Mouse (Mus musculus) testis, adult 2 months (tissue): ENCODE measurements around the gene Gm4131. TPM values are rescaled to one million over a fixed set of nuclear protein-coding genes. Genes with fewer than 3 reads are reported as not detected.
A peak's percentile ranks its signal among the peaks of the same experiment; 100 is the strongest.

ENCODE experiments used
- H3K27ac ChIP-seq: fragments of 200-500 bp; 2 replicates; pipeline ENCODE4 v1.5.1; 2012; ENCODE audit warnings: low read depth, low read length; ENCODE audit not compliant: control insufficient read depth, insufficient read depth
- H3K27me3 ChIP-seq: fragments of 200-500 bp; 2 replicates; pipeline ENCODE4 v1.6.1; 2012; ENCODE audit warnings: mild to moderate bottlenecking, low read length, moderate library complexity; ENCODE audit not compliant: control insufficient read depth, insufficient read depth
- H3K36me3 ChIP-seq: fragments of 200-500 bp; 2 replicates; pipeline ENCODE4 v1.6.1; 2012; ENCODE audit warnings: mild to moderate bottlenecking, low read length; ENCODE audit not compliant: control insufficient read depth, insufficient read depth
- H3K4me1 ChIP-seq: fragments of 200-500 bp; 2 replicates; pipeline ENCODE4 v1.6.1; 2012; ENCODE audit warnings: low read length; ENCODE audit not compliant: control insufficient read depth, insufficient read depth
- H3K4me3 ChIP-seq: fragments of 200-500 bp; 2 replicates; pipeline ENCODE4 v1.5.1; 2012; ENCODE audit warnings: low read depth, mild to moderate bottlenecking, low read length, moderate library complexity, mixed read lengths; ENCODE audit not compliant: control insufficient read depth
- CTCF ChIP-seq: fragments of 200-500 bp; IDR thresholded peaks from 2 replicates; pipeline ENCODE4 v1.5.1; 2012; ENCODE audit warnings: low read depth, mild to moderate bottlenecking, inconsistent platforms, low read length, moderate library complexity; ENCODE audit not compliant: control insufficient read depth, insufficient read depth, insufficient replicate concordance
- POLR2A ChIP-seq: fragments of 200-500 bp; IDR thresholded peaks from 2 replicates; pipeline ENCODE4 v1.6.1; 2012; ENCODE audit warnings: low read depth, mild to moderate bottlenecking, inconsistent platforms, low read length, moderate library complexity; ENCODE audit not compliant: control insufficient read depth
- polyA plus RNA-seq: library from polyadenylated mRNA; depleted of rRNA; stranded (reverse); fragments of >200 nt; gene quantifications from 2 replicates; pipeline ENCODE4 v1.2.3, GENCODE M21; 2012

Gene Gm4131
- polyA plus RNA-seq, 1 experiment = 0.96 TPM

GRCm38 (mm10) chr14:62561875-62562748 lies 4.6 kb downstream of the Gm4131 start:
- H3K36me3 ChIP-seq = no peaks in the 10 kb centered on the region
- H3K27me3 ChIP-seq = no peaks in the 10 kb centered on the region
- no peaks in the 10 kb centered on the region for H3K4me1 ChIP-seq
- TF ChIP-seq POLR2A (no peak), CTCF (no peak)
- no peak overlapping the region for H3K4me3 ChIP-seq
- H3K27ac ChIP-seq = no peak overlapping the region

GRCm38 (mm10) chr14:62557111-62557510 lies 9.6 kb downstream of the Gm4131 start:
- Histone ChIP-seq H3K4me1 (peaks cover 10% of the 10 kb centered on the region), H3K27ac (no peak overlapping the region), H3K4me3 (no peak overlapping the region), H3K27me3 (no peaks in the 10 kb centered on the region), H3K36me3 (no peaks in the 10 kb centered on the region)
- TF ChIP-seq CTCF = no peak
- TF ChIP-seq POLR2A = no peak

GRCm38 (mm10) chr14:62555840-62556810 lies 10.6 kb downstream of the Gm4131 start:
- H3K36me3 ChIP-seq = no peaks in the 10 kb centered on the region
- H3K27me3 ChIP-seq = no peaks in the 10 kb centered on the region
- H3K27ac ChIP-seq = no peak overlapping the region

GRCm38 (mm10) chr14:62555309-62555829 lies 11.4 kb downstream of the Gm4131 start, which contains the start of gene Fam124a:
Gene Fam124a, plus strand, starts transcription at chr14:62555737.
- Histone ChIP-seq H3K36me3 (no peaks in the 10 kb centered on the region), H3K27ac (no peak within 1 kb of the TSS), H3K27me3 (no peaks in the 10 kb centered on the region), H3K4me1 (peaks cover 10% of the 10 kb centered on the region), H3K4me3 (peak within 1 kb of the TSS; percentile 79)
- no peak for TF ChIP-seq POLR2A
- TF ChIP-seq CTCF = no peak

More at GRCm38 (mm10) chr14:62555840-62556810, 10.6 kb downstream of the Gm4131 start:
- Histone ChIP-seq H3K4me3 (peak overlapping the region; percentile 79), H3K4me1 (peaks cover 10% of the 10 kb centered on the region)
- TF ChIP-seq POLR2A (no peak), CTCF (no peak)

- no peaks in the 10 kb centered on the region for H3K27me3 ChIP-seq
- H3K4me1 ChIP-seq = peaks cover 10% of the 10 kb centered on the region
- H3K27ac ChIP-seq = no peak overlapping the region
- TF ChIP-seq CTCF (no peak), POLR2A (no peak)
- no peak overlapping the region for H3K4me3 ChIP-seq
- no peaks in the 10 kb centered on the region for H3K36me3 ChIP-seq
Observed at GRCm38 (mm10) chr14:62553786-62554185, 12.9 kb downstream of the Gm4131 start.

- H3K36me3 ChIP-seq = no peaks in the 10 kb centered on the region
- H3K4me1 ChIP-seq = peaks cover 10% of the 10 kb centered on the region
- no peaks in the 10 kb centered on the region for H3K27me3 ChIP-seq
- H3K27ac ChIP-seq = no peak overlapping the region
- no peak for TF ChIP-seq CTCF
- no peak for TF ChIP-seq POLR2A
- no peak overlapping the region for H3K4me3 ChIP-seq
Observed at GRCm38 (mm10) chr14:62552771-62553170, 13.9 kb downstream of the Gm4131 start.
